Mouse (Mus musculus) bone marrow macrophage, adult 2 months (primary cell): ENCODE measurements around the gene Akt1s1.

Experiments used
- CTCF ChIP-seq: IDR thresholded peaks from 2 replicates; pipeline ENCODE4 v1.5.1; 2012; ENCODE audit warnings: low read depth, mild to moderate bottlenecking, low read length, moderate library complexity
- POLR2A ChIP-seq: IDR thresholded peaks from 2 replicates; pipeline ENCODE4 v1.6.1; 2012; ENCODE audit warnings: mild to moderate bottlenecking, low read depth, low read length, borderline replicate concordance

DNA sequence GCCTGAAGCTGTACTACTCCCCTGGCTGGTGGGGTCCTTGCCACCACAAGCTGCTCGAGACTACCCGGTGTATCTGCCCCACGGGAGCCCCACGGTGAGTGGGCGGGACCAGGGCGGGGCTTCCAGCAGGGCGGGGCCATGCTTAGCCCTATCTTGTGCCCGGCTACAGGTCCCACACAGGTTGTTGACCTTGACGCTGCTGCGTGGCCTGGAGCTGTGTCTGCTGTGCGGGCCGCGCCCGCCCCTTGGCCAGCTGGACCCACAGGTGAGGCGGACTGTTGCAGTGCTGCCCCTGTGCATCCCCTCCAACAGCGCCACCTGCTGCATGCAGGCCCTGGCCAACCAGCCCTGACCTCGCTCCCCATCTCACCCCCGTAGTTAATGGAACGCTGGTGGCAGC is 49.8 kb downstream of the Akt1s1 start:
- TF ChIP-seq CTCF (no peak), POLR2A (no peak)
